Mouse (Mus musculus) spleen, postnatal 0 days (tissue): ENCODE data around the gene Acbd3. TPM values are rescaled to one million over a fixed set of nuclear protein-coding genes. Genes with fewer than 3 reads are reported as not detected.

Experiments
- polyA plus RNA-seq: library from polyadenylated mRNA; unstranded; fragments of >200 nt; fragmentation: Nextera tagmentation; extraction: Ambion mirVana; gene quantifications from 2 replicates; pipeline ENCODE4 v1.2.1, GENCODE M21; 2015

The Acbd3 gene
- 11.3 and 13.9 TPM in 2 replicates for polyA plus RNA-seq

GRCm38 (mm10) chr1:180725704-180726179 lies at the start of gene Acbd3:
TSS of gene Acbd3 (plus strand) at chr1:180726043.

GRCm38 (mm10) chr1:180696626-180697352 lies 29.1 kb upstream of the Acbd3 start, which contains the start of gene Mixl1:
TSS of gene Mixl1 (minus strand) at chr1:180697034.

Other genes starting within 250 kb of the Acbd3 start
- gene Stum, start 242.5 kb upstream of the Acbd3 start, polyA plus RNA-seq: 0.55 and 0.58 TPM in 2 replicates
- gene Parp1, start 157.1 kb upstream of the Acbd3 start, polyA plus RNA-seq: 52.5 and 55.9 TPM in 2 replicates
- 12.7 and 13.4 TPM in 2 replicates for gene Lin9, start 84.9 kb upstream of the Acbd3 start, polyA plus RNA-seq
- gene Mixl1, start 29.0 kb upstream of the Acbd3 start, polyA plus RNA-seq: not detected in 2 replicates
- 2,428 and 2,593 TPM in 2 replicates for gene H3f3a, start 87.9 kb downstream of the Acbd3 start, polyA plus RNA-seq
- gene Sde2, start 125.1 kb downstream of the Acbd3 start, polyA plus RNA-seq: 25.3 and 27.8 TPM in 2 replicates
- gene Lefty2, start 167.1 kb downstream of the Acbd3 start, polyA plus RNA-seq: 0.05 TPM in 1 of 2 replicates, not detected in the other
- gene Pycr2, start 178.2 kb downstream of the Acbd3 start, polyA plus RNA-seq: 82.2 and 100 TPM in 2 replicates
- gene Lefty1, start 209.0 kb downstream of the Acbd3 start, polyA plus RNA-seq: 4.7 and 4.9 TPM in 2 replicates
- gene Tmem63a, start 216.3 kb downstream of the Acbd3 start, polyA plus RNA-seq: 11.9 and 12.4 TPM in 2 replicates